Mouse (Mus musculus) macrophage (primary cell): Measurements from ENCODE around the gene Impdh1. TPM values are rescaled to one million over a fixed set of nuclear protein-coding genes. Genes with fewer than 3 reads are reported as not detected.

Experiments
- polyA plus RNA-seq: library from polyadenylated mRNA; stranded (reverse); fragments of 250-400 nt; gene quantifications from 3 replicates; pipeline ENCODE4 v1.2.4, GENCODE M21; 2018; ENCODE audit warnings: inconsistent platforms

The Impdh1 gene
- polyA plus RNA-seq, 1 experiment from 2014 or later = 9.2 TPM

Other genes with a start within 250 kb of the Impdh1 start
- not detected in 3 replicates for gene Lep, start 156.1 kb downstream of the Impdh1 start, polyA plus RNA-seq
- 22.8 to 29.6 TPM (median 25.3 TPM) in 3 replicates for gene Rbm28, start 51.4 kb downstream of the Impdh1 start, polyA plus RNA-seq
- gene Prrt4, start 36.8 kb downstream of the Impdh1 start, polyA plus RNA-seq = not detected in 3 replicates
- gene Hilpda, start 56.1 kb upstream of the Impdh1 start, polyA plus RNA-seq = 5.8 to 22.2 TPM (median 7.5 TPM) in 3 replicates
- gene Fam71f2, start 63.2 kb upstream of the Impdh1 start, polyA plus RNA-seq = not detected in 3 replicates
- gene Fam71f1, start 102.8 kb upstream of the Impdh1 start, polyA plus RNA-seq = not detected in 3 replicates
- 51.7 to 126 TPM (median 107 TPM) in 3 replicates for gene Calu, start 131.7 kb upstream of the Impdh1 start, polyA plus RNA-seq
- not detected in 3 replicates for gene Opn1sw, start 172.1 kb upstream of the Impdh1 start, polyA plus RNA-seq
- not detected in 3 replicates for gene Ccdc136, start 179.9 kb upstream of the Impdh1 start, polyA plus RNA-seq
- gene Flnc, start 216.9 kb upstream of the Impdh1 start, polyA plus RNA-seq = not detected in 3 replicates